Mouse (Mus musculus) kidney, adult 2 months (tissue): ENCODE data around the gene Stam. TPM values are rescaled to one million over a fixed set of nuclear protein-coding genes. Genes with fewer than 3 reads are reported as not detected.

Experiments
- DNase-seq: peaks from one replicate; pipeline ENCODE4 v3.0.0; 2021
- H3K27ac ChIP-seq: fragments of 200-500 bp; 2 replicates; pipeline ENCODE4 v1.5.1; 2012; ENCODE audit warnings: low read depth, low read length, control low read depth, inconsistent platforms; ENCODE audit not compliant: insufficient read depth
- H3K27me3 ChIP-seq: fragments of 200-500 bp; replicated peaks from 2 replicates; pipeline ENCODE4 v1.6.1; 2012; ENCODE audit warnings: mild to moderate bottlenecking, moderate library complexity, low read length, inconsistent platforms; ENCODE audit not compliant: control insufficient read depth, insufficient read depth
- H3K36me3 ChIP-seq: fragments of 200-500 bp; 2 replicates; pipeline ENCODE4 v1.6.1; 2012; ENCODE audit warnings: mild to moderate bottlenecking, moderate library complexity, low read length, inconsistent platforms; ENCODE audit not compliant: control insufficient read depth, insufficient read depth
- H3K4me1 ChIP-seq: fragments of 200-500 bp; 2 replicates; pipeline ENCODE4 v1.6.1; 2011; ENCODE audit warnings: low read length; ENCODE audit not compliant: control insufficient read depth, insufficient read depth
- H3K4me3 ChIP-seq: fragments of 200-500 bp; 2 replicates; pipeline ENCODE4 v1.5.1; 2011; ENCODE audit warnings: mild to moderate bottlenecking, low read depth, low read length, control low read depth; ENCODE audit not compliant: insufficient read depth
- CTCF ChIP-seq: fragments of 200-500 bp; conservative IDR thresholded peaks from 2 replicates; pipeline ENCODE4 v1.5.1; 2011; ENCODE audit warnings: low read depth, mild to moderate bottlenecking, control low read depth, low read length, moderate library complexity, mixed read lengths; ENCODE audit not compliant: insufficient read depth, insufficient read length
- POLR2A ChIP-seq: fragments of 200-500 bp; IDR thresholded peaks from one replicate; pipeline ENCODE4 v1.6.1; 2011; ENCODE audit warnings: low read depth, low read length, control low read depth
- WGBS: fragments of 180-500 bp; shearing (Covaris S2); methylation state at CpG from one replicate; pipeline ENCODE4 v1.1.7; 2018; 5-methylcytosine and 5-hydroxymethylcytosine counted together
- polyA plus RNA-seq: library from polyadenylated mRNA; depleted of rRNA; stranded (reverse); fragments of >200 nt; gene quantifications from 2 replicates; pipeline ENCODE4 v1.2.3, GENCODE M21; 2012

Stam gene
- polyA plus RNA-seq, 1 experiment = 14.2 TPM

DNA sequence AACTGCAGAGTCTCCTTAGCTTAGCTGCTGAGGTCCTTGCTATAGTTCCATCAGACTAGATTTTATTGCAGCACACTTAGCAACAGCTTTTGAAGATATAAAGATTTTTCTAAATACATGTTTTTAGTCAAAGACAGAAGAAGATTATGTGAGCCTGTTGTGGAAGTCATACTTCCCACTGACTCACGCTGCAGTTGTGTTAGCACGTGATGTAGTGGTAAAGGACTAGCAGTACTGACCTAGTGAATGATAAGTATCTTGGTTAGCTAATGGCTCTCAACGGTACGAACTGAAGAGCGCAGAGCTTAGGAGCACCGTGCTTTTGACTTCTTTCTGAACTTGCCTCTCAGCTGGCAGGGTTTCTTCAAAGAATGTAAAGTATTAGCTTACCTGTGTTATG lies 52.5 kb downstream of the Stam start:
- no peak for DNase-seq
- WGBS = 77% methylated on average over 6 of the region's 6 CpGs
- peaks cover 1% of the 10 kb centered on the region; the same call in 1 of the 2 replicates for H3K36me3 ChIP-seq
- TF ChIP-seq CTCF = no peak
- H3K27ac ChIP-seq = no peak overlapping the region
- H3K27me3 ChIP-seq = no peaks in the 10 kb centered on the region; the same call in 1 of the 2 replicates
- no peak overlapping the region for H3K4me3 ChIP-seq
- H3K4me1 ChIP-seq = no peaks in the 10 kb centered on the region

DNA sequence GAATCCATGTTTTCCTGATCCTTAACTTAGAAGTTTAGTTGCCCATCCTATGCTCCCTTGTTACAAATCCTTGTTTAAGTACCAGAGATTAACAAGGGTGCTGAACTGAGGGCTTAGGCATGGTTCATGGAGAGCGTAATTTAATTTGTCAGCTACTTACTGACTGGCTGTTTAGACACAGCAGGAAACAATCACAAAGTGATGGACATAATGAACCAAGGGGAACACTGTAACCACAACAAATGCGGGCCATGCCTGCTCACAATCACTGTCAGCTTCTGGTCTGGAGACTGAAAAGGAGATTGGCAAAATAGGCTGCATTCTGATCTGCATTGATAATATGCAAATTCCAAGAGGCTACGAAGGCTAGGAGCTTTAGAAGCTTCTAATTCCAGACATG lies 53.7 kb downstream of the Stam start:
- H3K27me3 ChIP-seq = no peaks in the 10 kb centered on the region; the same call in 1 of the 2 replicates
- H3K4me1 ChIP-seq = no peaks in the 10 kb centered on the region
- no peak overlapping the region for H3K4me3 ChIP-seq
- WGBS = 83% methylated on average over 3 of the region's 3 CpGs
- H3K36me3 ChIP-seq = peaks cover 1% of the 10 kb centered on the region; the same call in 1 of the 2 replicates
- H3K27ac ChIP-seq = no peak overlapping the region
- no peak for DNase-seq
- no peak for TF ChIP-seq POLR2A
- TF ChIP-seq CTCF = no peak

DNA sequence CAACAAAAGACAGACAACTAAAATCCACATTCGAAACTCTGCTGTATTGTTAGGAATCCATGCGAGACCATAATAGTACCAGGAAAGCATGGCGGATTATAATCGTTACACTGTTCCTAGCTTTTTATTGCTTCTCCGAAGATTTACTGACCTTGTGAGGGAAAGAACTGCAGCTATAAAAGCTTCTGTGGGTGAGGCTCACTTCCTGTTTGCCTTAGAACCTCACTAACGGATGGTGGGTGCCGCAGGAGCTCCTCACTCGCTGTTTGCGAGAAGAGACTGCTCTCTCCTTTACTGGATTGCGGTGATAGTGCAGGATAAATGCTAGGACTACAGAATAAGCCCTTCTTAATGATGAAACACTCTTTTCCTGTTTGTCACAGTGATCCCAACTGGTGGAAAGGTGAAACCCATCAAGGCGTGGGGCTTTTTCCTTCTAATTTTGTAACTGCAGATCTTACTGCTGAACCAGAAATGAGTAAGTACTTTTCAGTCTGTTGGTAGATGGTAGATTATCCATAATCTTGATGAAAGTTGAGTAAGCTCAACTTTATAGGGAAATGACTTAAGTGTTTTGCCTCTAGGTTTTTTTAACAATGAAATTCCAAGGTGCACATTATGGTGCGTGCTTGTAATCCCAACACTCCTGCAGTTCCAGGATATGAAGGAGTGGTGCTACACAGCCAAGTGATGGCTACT lies 56.9 kb downstream of the Stam start:
- H3K27ac ChIP-seq = no peak overlapping the region
- no peaks in the 10 kb centered on the region for H3K4me1 ChIP-seq
- peaks cover 1% of the 10 kb centered on the region; the same call in 1 of the 2 replicates for H3K36me3 ChIP-seq
- H3K4me3 ChIP-seq = no peak overlapping the region
- WGBS = 57% methylated on average over 12 of the region's 12 CpGs
- no peak for DNase-seq
- TF ChIP-seq POLR2A (no peak), CTCF (no peak)
- no peaks in the 10 kb centered on the region; the same call in 1 of the 2 replicates for H3K27me3 ChIP-seq

DNA sequence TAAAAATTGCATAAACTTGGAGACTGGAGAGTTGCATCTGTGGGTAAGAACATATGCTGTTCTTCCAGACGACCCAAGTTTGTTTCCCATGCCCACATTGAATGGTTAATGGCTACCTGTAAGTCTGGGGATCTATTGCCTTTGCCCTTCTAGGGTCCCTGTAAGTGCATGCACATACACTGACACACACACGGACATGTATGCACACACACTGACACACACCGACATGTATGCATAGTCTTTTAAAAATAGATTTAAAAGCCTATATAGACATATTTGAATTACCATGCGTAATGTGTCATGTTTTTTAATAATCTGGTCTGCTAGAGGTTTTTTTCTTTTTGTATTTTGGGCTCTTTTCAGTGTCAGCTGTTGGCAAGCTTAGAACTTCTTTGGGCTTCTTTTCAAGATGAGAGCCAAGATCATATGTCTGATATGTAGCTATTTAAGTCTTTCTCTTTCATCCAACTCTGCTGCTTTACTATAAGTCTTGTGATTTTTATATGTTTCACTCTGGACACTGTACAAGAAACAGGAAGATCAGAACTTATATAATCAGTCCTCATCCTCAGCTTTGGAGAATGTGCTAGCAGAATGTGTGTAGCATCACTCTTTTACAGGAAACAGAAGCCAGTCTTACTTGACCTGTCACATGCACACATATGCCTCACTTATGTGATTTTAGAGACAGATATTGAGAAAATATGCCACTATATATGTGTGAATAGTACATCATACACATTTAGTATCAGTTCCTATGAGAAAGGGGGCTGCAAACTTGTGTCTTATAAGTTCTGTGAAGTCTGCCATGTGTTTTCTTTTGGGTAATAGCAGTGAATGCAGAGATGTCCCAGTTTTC lies 58.8 kb downstream of the Stam start:
- H3K27me3 ChIP-seq = no peaks in the 10 kb centered on the region; the same call in 1 of the 2 replicates
- WGBS = 90% methylated on average over 4 of the region's 4 CpGs
- no peak for DNase-seq
- no peaks in the 10 kb centered on the region for H3K4me1 ChIP-seq
- H3K4me3 ChIP-seq = no peak overlapping the region
- TF ChIP-seq POLR2A = no peak
- H3K27ac ChIP-seq = no peak overlapping the region
- H3K36me3 ChIP-seq = peaks cover 1% of the 10 kb centered on the region; the same call in 1 of the 2 replicates

DNA sequence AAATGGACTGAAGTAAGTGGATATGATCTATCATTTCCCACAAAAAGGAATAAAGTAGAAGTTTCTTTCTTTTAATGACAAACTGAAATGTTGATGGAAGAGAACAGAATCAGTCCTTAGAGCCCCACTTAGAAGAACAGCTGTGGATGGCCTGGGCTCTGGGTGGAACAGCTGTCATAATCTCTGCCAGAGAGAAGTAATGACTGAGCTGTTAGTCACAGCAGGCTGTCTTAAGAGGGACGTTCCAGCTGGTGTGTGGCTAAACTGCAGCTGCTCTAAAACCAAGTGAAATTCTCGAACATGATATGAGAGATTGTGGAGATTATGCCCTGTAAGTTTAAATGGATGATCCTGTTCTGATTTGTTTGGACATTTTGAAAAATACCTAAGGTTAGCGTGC lies 63.0 kb downstream of the Stam start:
- H3K27me3 ChIP-seq = no peaks in the 10 kb centered on the region
- no peaks in the 10 kb centered on the region; the same call in 1 of the 2 replicates for H3K36me3 ChIP-seq
- no peak for DNase-seq
- TF ChIP-seq CTCF (no peak), POLR2A (no peak)
- H3K4me1 ChIP-seq = no peaks in the 10 kb centered on the region
- H3K4me3 ChIP-seq = no peak overlapping the region
- 70% methylated on average over 3 of the region's 3 CpGs for WGBS
- H3K27ac ChIP-seq = no peak overlapping the region

DNA sequence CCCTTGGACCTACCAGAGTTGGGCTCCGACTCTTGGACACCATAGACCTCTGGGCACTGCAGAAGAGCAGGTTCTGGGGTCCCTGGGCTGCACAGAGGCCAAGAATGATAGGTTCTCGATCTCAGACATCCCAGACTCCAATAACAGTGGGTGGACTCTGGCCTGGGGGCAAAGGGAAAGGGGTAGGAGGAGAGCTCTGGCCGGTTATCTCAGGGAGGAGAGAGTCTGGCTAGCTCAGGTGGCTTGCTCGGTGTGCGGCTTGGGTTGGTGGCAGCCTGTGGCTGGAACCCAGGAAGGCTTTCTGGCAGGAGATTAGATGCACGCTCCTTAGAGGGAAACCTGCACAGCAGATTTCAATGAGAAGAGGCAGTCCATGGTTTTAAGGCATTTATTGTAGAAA lies 65.7 kb downstream of the Stam start:
- no peaks in the 10 kb centered on the region; the same call in 1 of the 2 replicates for H3K36me3 ChIP-seq
- TF ChIP-seq POLR2A = no peak
- TF ChIP-seq CTCF = no peak
- no peaks in the 10 kb centered on the region for H3K27me3 ChIP-seq
- no peaks in the 10 kb centered on the region for H3K4me1 ChIP-seq
- WGBS = 69% methylated on average over 6 of the region's 6 CpGs
- no peak overlapping the region for H3K4me3 ChIP-seq
- DNase-seq = peak; percentile 34
- no peak overlapping the region for H3K27ac ChIP-seq

DNA sequence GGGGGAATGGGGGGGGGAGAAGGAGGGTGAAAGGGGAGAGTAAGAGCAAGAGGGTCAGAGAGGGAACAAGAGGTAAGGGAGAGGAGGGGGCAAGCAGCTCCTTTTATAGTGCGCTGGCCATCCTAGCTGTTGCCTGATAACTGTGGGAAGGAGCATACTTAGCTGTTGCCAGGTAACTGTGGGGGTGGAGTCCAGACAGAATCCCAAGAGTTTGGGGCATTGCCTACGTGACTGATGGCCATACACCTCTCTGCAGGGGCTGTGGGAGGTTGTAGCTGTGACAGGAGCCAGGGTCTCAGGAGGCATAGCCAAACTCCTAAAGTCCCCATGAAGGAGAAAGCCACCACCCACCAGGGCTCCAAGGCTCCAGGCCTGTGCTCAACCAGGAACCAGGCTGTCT lies 66.1 kb downstream of the Stam start:
- Histone ChIP-seq H3K27me3 (no peaks in the 10 kb centered on the region), H3K27ac (no peak overlapping the region), H3K4me3 (no peak overlapping the region), H3K4me1 (no peaks in the 10 kb centered on the region), H3K36me3 (no peaks in the 10 kb centered on the region; the same call in 1 of the 2 replicates)
- DNase-seq = no peak
- TF ChIP-seq POLR2A (no peak), CTCF (no peak)
- WGBS = 90% methylated on average over 2 of the region's 2 CpGs
